Mouse (Mus musculus): ENCODE results near the gene Mydgf. TPM values are rescaled to one million over a fixed set of nuclear protein-coding genes. Genes with fewer than 3 reads are reported as not detected.

Mydgf gene
- polyA plus RNA-seq, 2 experiments: 37.3 to 50.3 TPM

DNA sequence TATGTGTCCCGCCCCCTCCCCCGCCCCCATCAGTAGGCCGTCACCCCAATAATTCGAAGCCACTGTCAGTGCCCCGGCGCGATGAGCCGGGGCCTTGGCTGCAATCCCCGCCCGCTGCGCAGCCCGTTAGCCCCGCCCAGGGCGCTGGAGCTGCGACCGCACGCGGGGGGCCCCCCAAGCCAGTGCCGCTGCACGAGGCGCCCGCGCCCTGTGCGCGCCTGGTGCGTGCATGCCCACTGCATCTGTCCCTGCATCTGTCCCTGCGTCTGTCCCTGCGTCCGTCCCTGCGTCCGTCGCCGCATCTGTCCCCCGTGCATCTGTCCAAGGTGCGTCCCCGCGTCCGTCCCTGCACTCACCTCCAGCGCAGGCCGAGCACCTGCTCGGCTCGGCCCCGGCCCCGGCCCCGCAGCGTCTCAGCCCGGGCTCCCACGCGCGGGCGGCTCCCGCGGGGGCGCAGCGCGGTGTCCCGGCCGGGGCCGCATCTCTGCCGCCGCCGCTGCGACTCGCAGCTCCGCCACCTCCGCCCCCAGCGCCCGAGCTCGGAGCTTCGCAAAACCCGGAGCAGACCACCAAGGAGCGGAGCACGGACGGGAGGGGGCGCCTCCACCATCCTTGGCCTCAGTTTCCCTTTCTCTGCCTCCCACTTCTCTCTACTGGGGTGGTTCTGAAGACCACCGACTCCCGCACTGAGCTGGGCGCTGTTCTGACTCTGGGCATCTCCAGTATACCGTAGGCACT is 43.7 kb downstream of the Mydgf start, which contains the start of gene Sema6b:
Sema6b (minus strand) TSS at position 486 of the 738 bp plus-strand sequence.
- H3K4me1 ChIP-seq (replicated peaks; ENCODE audit: control insufficient read depth in 2 of 2, insufficient read depth in 2 of 2, low read length in 1 of 2): peaks cover 0 to under 1% of the 10 kb centered on the region in 2 experiments; a peak in 1 of 4 replicates

DNA sequence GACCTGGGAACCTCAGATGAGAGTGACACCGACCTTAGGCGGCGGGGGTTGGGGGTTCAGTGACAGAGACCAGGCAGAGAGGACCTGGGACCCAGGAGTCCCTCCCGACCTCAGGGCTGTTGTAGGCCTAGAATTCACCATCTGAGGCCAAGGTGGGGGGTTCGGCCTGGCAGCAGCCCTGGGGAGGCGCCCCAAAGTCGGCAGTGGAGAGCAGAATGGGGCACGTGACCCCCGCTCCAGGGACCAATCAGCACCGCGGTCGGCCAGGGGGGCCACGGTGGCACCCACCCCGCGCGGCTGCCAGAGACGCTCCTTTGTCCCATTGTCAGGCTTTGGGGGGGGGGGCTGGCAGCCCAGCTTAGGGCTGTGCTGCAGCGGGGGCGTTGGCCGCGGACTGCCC is 44.4 kb downstream of the Mydgf start:
- Histone ChIP-seq H3K9ac (replicated peaks) (no peak overlapping the region), H3K9me3 (ENCODE audit: control insufficient read depth, low read length) (no peaks in the 10 kb centered on the region), H3K27me3 (ENCODE audit: control insufficient read depth, insufficient read depth, low read length) (peaks cover 35% of the 10 kb centered on the region), H3K36me3 (replicated peaks; ENCODE audit: control insufficient read depth, insufficient read depth, low read depth) (no peaks in the 10 kb centered on the region), H3K4me3 (ENCODE audit: insufficient read depth in 1 of 2, low read depth in 2 of 2, low read length in 2 of 2) (peak overlapping the region in 1 of 2 experiments; percentile 57; a peak in 3 of 4 replicates), H3K27ac (no peak overlapping the region), H3K4me2 (ENCODE audit: low read depth) (peak overlapping the region; percentile 75), H3K4me1 (replicated peaks; ENCODE audit: control insufficient read depth in 2 of 2, insufficient read depth in 2 of 2, low read length in 1 of 2) (peaks cover 0 to 4% of the 10 kb centered on the region in 2 experiments; a peak in 1 of 4 replicates)
- DNase-seq (ENCODE audit: low read depth in 3 of 3, low spot score in 3 of 3) (no peak), ATAC-seq (ENCODE audit: insufficient read depth) (no peak)
- 9% methylated on average over 17 of the region's 21 CpGs for WGBS (ENCODE audit: insufficient replicate concordance)
- TF ChIP-seq EP300 (IDR thresholded peaks at IDR 0.05; ENCODE audit: low read depth): no peak
- TF ChIP-seq CTCF (IDR thresholded peaks at IDR 0.05; ENCODE audit: low read depth): no peak

More for the DNA sequence above, 43.7 kb downstream of the Mydgf start, which contains the start of gene Sema6b:
- Histone ChIP-seq H3K27ac (no peak within 1 kb of the TSS), H3K9ac (replicated peaks) (no peak within 1 kb of the TSS), H3K4me2 (ENCODE audit: low read depth) (peak within 1 kb of the TSS; percentile 75), H3K36me3 (replicated peaks; ENCODE audit: control insufficient read depth, insufficient read depth, low read depth) (no peaks in the 10 kb centered on the region), H3K9me3 (ENCODE audit: control insufficient read depth, low read length) (no peaks in the 10 kb centered on the region), H3K4me3 (ENCODE audit: insufficient read depth in 1 of 2, low read depth in 2 of 2, low read length in 2 of 2) (peak within 1 kb of the TSS; percentile 33 to 57), H3K27me3 (ENCODE audit: control insufficient read depth, insufficient read depth, low read length) (peaks cover 35% of the 10 kb centered on the region)
- WGBS (ENCODE audit: insufficient replicate concordance): 2% methylated on average over 78 of the region's 79 CpGs
- DNase-seq (ENCODE audit: low read depth in 3 of 3, low spot score in 3 of 3): no peak
- peak; percentile 65 for ATAC-seq (ENCODE audit: insufficient read depth)
- TF ChIP-seq EP300 (IDR thresholded peaks at IDR 0.05; ENCODE audit: low read depth): no peak
- TF ChIP-seq CTCF (IDR thresholded peaks at IDR 0.05; ENCODE audit: low read depth): 0 out of 2 replicates have a peak, but pooled peaks have one; percentile 5

DNA sequence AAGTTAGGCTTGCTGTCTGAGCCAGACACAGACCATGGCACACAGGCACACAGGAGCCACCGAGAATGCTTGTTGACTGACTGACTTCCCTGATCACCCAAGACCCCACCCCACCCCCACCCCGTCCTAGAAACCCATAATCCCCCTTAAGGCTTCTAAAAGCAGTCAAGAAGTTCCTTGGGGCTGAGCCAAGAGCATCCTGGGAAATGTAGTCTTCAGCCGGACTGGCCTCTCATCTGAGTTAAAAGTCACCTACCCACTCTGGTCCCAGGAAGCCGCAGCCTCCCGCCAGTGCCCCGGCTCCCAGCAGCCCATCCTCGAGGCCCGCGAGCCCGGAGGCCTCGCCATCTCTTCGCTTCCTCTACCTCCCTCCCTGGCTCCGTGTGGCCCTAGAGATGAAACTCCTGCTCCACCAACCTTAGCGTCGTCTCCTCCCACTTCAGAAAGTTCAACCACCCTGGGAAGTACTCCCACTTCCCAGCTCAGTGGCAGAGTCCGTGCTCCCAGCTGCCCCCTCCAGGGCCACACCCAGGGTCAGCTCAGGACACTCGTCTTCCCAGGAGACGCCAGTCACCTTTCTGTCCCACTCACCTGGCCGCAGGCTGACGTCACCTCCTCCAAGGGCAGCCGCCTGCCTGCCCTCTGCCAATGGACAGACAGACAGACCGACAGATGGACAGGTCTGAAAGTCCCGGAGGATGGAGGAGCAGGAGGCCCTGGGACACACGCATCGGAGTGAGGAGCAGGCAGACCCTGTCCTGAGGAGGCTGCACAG is 45.7 kb downstream of the Mydgf start:
- H3K4me1 ChIP-seq (replicated peaks; ENCODE audit: control insufficient read depth in 2 of 2, insufficient read depth in 2 of 2, low read length in 1 of 2): peaks cover 3 to 11% of the 10 kb centered on the region in 2 experiments; a peak in 3 of 4 replicates
- H3K9ac ChIP-seq (replicated peaks): no peak overlapping the region
- TF ChIP-seq EP300 (IDR thresholded peaks at IDR 0.05; ENCODE audit: low read depth) (no peak), CTCF (IDR thresholded peaks at IDR 0.05; ENCODE audit: low read depth) (no peak)
- ATAC-seq (ENCODE audit: insufficient read depth) (no peak), DNase-seq (ENCODE audit: low read depth in 3 of 3, low spot score in 3 of 3) (no peak)
- H3K27ac ChIP-seq: no peak overlapping the region
- no peaks in the 10 kb centered on the region for H3K36me3 ChIP-seq (replicated peaks; ENCODE audit: control insufficient read depth, insufficient read depth, low read depth)
- no peaks in the 10 kb centered on the region for H3K9me3 ChIP-seq (ENCODE audit: control insufficient read depth, low read length)
- H3K4me2 ChIP-seq (ENCODE audit: low read depth): no peak overlapping the region
- WGBS (ENCODE audit: insufficient replicate concordance): 32% methylated on average over 25 of the region's 25 CpGs
- no peak overlapping the region for H3K4me3 ChIP-seq (ENCODE audit: insufficient read depth in 1 of 2, low read depth in 2 of 2, low read length in 2 of 2)
- H3K27me3 ChIP-seq (ENCODE audit: control insufficient read depth, insufficient read depth, low read length): peaks cover 35% of the 10 kb centered on the region

DNA sequence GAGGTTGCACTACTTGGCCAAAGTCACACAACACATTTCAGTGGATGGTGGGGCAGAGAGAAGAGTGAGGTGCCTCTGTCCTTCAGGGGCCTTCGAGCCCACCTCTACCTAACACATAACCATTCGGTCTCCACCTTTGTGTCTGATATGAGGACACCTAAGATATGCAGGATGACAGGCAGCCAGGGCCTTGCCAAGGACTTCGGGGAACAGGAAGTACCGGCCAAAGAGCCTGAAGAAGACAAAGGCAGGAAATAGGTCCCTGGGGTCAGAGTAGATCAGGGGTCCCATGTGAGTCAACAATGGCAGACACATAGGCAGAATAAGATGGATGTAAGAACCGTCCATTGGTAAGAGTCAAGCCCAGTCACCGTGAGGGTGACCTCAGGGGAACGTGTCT is 47.2 kb downstream of the Mydgf start:
- no peak overlapping the region for H3K4me3 ChIP-seq (ENCODE audit: insufficient read depth in 1 of 2, low read depth in 2 of 2, low read length in 2 of 2)
- no peak for TF ChIP-seq EP300 (IDR thresholded peaks at IDR 0.05; ENCODE audit: low read depth)
- no peak overlapping the region for H3K9ac ChIP-seq (replicated peaks)
- ATAC-seq (ENCODE audit: insufficient read depth) (no peak), DNase-seq (ENCODE audit: low read depth in 3 of 3, low spot score in 3 of 3) (no peak)
- H3K9me3 ChIP-seq (ENCODE audit: control insufficient read depth, low read length): no peaks in the 10 kb centered on the region
- H3K36me3 ChIP-seq (replicated peaks; ENCODE audit: control insufficient read depth, insufficient read depth, low read depth): no peaks in the 10 kb centered on the region
- H3K27me3 ChIP-seq (ENCODE audit: control insufficient read depth, insufficient read depth, low read length): peaks cover 27% of the 10 kb centered on the region
- H3K4me2 ChIP-seq (ENCODE audit: low read depth): no peak overlapping the region
- peaks cover 4 to 12% of the 10 kb centered on the region in 2 experiments; a peak in 3 of 4 replicates for H3K4me1 ChIP-seq (replicated peaks; ENCODE audit: control insufficient read depth in 2 of 2, insufficient read depth in 2 of 2, low read length in 1 of 2)
- H3K27ac ChIP-seq: no peak overlapping the region
- 58% methylated on average over 7 of the region's 7 CpGs for WGBS (ENCODE audit: insufficient replicate concordance)

All from liver, embryonic 14.5 days (tissue).